Mouse (Mus musculus): ENCODE measurements around the gene Rasgef1b.
A peak's percentile ranks its signal among the peaks of the same experiment; 100 is the strongest.

Rasgef1b gene

GRCm38 (mm10) chr5:99451939-99452338, 276.9 kb downstream of the Rasgef1b start:
- no peak for DNase-seq (ENCODE audit: low read depth, low spot score)

- no peak for DNase-seq (ENCODE audit: low read depth, low spot score)
Observed at GRCm38 (mm10) chr5:99451416-99451815, 277.4 kb downstream of the Rasgef1b start.

- no peak for DNase-seq (ENCODE audit: low read depth, low spot score)
Observed at GRCm38 (mm10) chr5:99450994-99451393, 277.9 kb downstream of the Rasgef1b start.

- DNase-seq (ENCODE audit: low read depth, low spot score): no peak
Observed at GRCm38 (mm10) chr5:99450463-99450862, 278.4 kb downstream of the Rasgef1b start.

GRCm38 (mm10) chr5:99447481-99447880, 281.4 kb downstream of the Rasgef1b start:
- DNase-seq (ENCODE audit: low read depth, low spot score): no peak

- DNase-seq (ENCODE audit: low read depth, low spot score): no peak
Observed at GRCm38 (mm10) chr5:99445242-99445641, 283.6 kb downstream of the Rasgef1b start.

GRCm38 (mm10) chr5:99444777-99445176, 284.1 kb downstream of the Rasgef1b start:
- no peak for DNase-seq (ENCODE audit: low read depth, low spot score)

- peak; percentile 37 for DNase-seq (ENCODE audit: low read depth, low spot score)
Observed at GRCm38 (mm10) chr5:99440109-99440508, 288.8 kb downstream of the Rasgef1b start.

- DNase-seq (ENCODE audit: low read depth, low spot score): no peak
Observed at GRCm38 (mm10) chr5:99438526-99438925, 290.3 kb downstream of the Rasgef1b start.

- no peak for DNase-seq (ENCODE audit: low read depth, low spot score)
Observed at GRCm38 (mm10) chr5:99434226-99434625, 294.6 kb downstream of the Rasgef1b start.

GRCm38 (mm10) chr5:99432471-99432870, 296.4 kb downstream of the Rasgef1b start:
- DNase-seq (ENCODE audit: low read depth, low spot score): no peak

- DNase-seq (ENCODE audit: low read depth, low spot score): no peak
Observed at GRCm38 (mm10) chr5:99429273-99429672, 299.6 kb downstream of the Rasgef1b start.

- no peak for DNase-seq (ENCODE audit: low read depth, low spot score)
Observed at GRCm38 (mm10) chr5:99428648-99429047, 300.2 kb downstream of the Rasgef1b start.

- DNase-seq (ENCODE audit: low read depth, low spot score): no peak
Observed at GRCm38 (mm10) chr5:99423271-99423670, 305.6 kb downstream of the Rasgef1b start.

GRCm38 (mm10) chr5:99422856-99423255, 306.0 kb downstream of the Rasgef1b start:
- no peak for DNase-seq (ENCODE audit: low read depth, low spot score)

- no peak for DNase-seq (ENCODE audit: low read depth, low spot score)
Observed at GRCm38 (mm10) chr5:99422092-99422491, 306.8 kb downstream of the Rasgef1b start.

GRCm38 (mm10) chr5:99419872-99420271, 309.0 kb downstream of the Rasgef1b start:
- DNase-seq (ENCODE audit: low read depth, low spot score): no peak

- DNase-seq (ENCODE audit: low read depth, low spot score): no peak
Observed at GRCm38 (mm10) chr5:99416902-99417301, 312.0 kb downstream of the Rasgef1b start.

GRCm38 (mm10) chr5:99415676-99416075, 313.2 kb downstream of the Rasgef1b start:
- DNase-seq (ENCODE audit: low read depth, low spot score): no peak

- DNase-seq (ENCODE audit: low read depth, low spot score): no peak
Observed at GRCm38 (mm10) chr5:99415049-99415448, 313.8 kb downstream of the Rasgef1b start.

GRCm38 (mm10) chr5:99414293-99414692, 314.6 kb downstream of the Rasgef1b start:
- DNase-seq (ENCODE audit: low read depth, low spot score): no peak

GRCm38 (mm10) chr5:99413851-99414250, 315.0 kb downstream of the Rasgef1b start:
- DNase-seq (ENCODE audit: low read depth, low spot score): no peak

- no peak for DNase-seq (ENCODE audit: low read depth, low spot score)
Observed at GRCm38 (mm10) chr5:99413391-99413790, 315.5 kb downstream of the Rasgef1b start.

GRCm38 (mm10) chr5:99404403-99405170, 324.3 kb downstream of the Rasgef1b start:
- DNase-seq (ENCODE audit: low read depth, low spot score): no peak
